Mouse (Mus musculus): Measurements from ENCODE around the gene Dhx40.
A peak's percentile ranks its signal among the peaks of the same experiment; 100 is the strongest.
"Not testable (repeated sequence)": the region's sequence is repeated elsewhere in the genome, so short reads cannot be mapped to it uniquely, and the experiment has no call there.

Dhx40 gene

GRCm38 (mm10) chr11:86818928-86819327 lies 11.4 kb upstream of the Dhx40 start:
- no peak for DNase-seq (ENCODE audit: low spot score)

GRCm38 (mm10) chr11:86816288-86816687 lies 8.7 kb upstream of the Dhx40 start:
- DNase-seq (ENCODE audit: low spot score): not testable (repeated sequence)

- DNase-seq (ENCODE audit: low spot score): not testable (repeated sequence)
Measured at GRCm38 (mm10) chr11:86814481-86814880, 6.9 kb upstream of the Dhx40 start.

- not testable (repeated sequence) for DNase-seq (ENCODE audit: low spot score)
Measured at GRCm38 (mm10) chr11:86813256-86813655, 5.7 kb upstream of the Dhx40 start.

GRCm38 (mm10) chr11:86811326-86811630 lies 3.7 kb upstream of the Dhx40 start:
- no peak for DNase-seq (ENCODE audit: low spot score)

- no peak for DNase-seq (ENCODE audit: low spot score)
Measured at GRCm38 (mm10) chr11:86810572-86811325, 3.2 kb upstream of the Dhx40 start.

GRCm38 (mm10) chr11:86809828-86810227 lies 2.3 kb upstream of the Dhx40 start:
- DNase-seq (ENCODE audit: low spot score): no peak

GRCm38 (mm10) chr11:86807001-86807477 lies 507 bp downstream of the Dhx40 start:
- peak; percentile 36 for DNase-seq (ENCODE audit: low spot score)

- DNase-seq (ENCODE audit: low spot score): no peak
Measured at GRCm38 (mm10) chr11:86794161-86794560, 13.4 kb downstream of the Dhx40 start.

GRCm38 (mm10) chr11:86787436-86787835 lies 20.1 kb downstream of the Dhx40 start:
- not testable (repeated sequence) for DNase-seq (ENCODE audit: low spot score)

- DNase-seq (ENCODE audit: low spot score): no peak
Measured at GRCm38 (mm10) chr11:86785767-86786166, 21.8 kb downstream of the Dhx40 start.

GRCm38 (mm10) chr11:86769884-86770283 lies 37.7 kb downstream of the Dhx40 start:
- no peak for DNase-seq (ENCODE audit: low spot score)

GRCm38 (mm10) chr11:86764501-86764900 lies 43.0 kb downstream of the Dhx40 start:
- no peak for DNase-seq (ENCODE audit: low spot score)

GRCm38 (mm10) chr11:86763127-86763526 lies 44.4 kb downstream of the Dhx40 start:
- DNase-seq (ENCODE audit: low spot score): not testable (repeated sequence)

GRCm38 (mm10) chr11:86760357-86760756 lies 47.2 kb downstream of the Dhx40 start:
- no peak for DNase-seq (ENCODE audit: low spot score)

- DNase-seq (ENCODE audit: low spot score): no peak
Measured at GRCm38 (mm10) chr11:86759886-86760285, 47.7 kb downstream of the Dhx40 start.

GRCm38 (mm10) chr11:86759226-86759625 lies 48.3 kb downstream of the Dhx40 start:
- no peak for DNase-seq (ENCODE audit: low spot score)

GRCm38 (mm10) chr11:86758559-86758958 lies 49.0 kb downstream of the Dhx40 start:
- no peak for DNase-seq (ENCODE audit: low spot score)

GRCm38 (mm10) chr11:86757480-86758371 lies 49.8 kb downstream of the Dhx40 start, which contains the start of gene Cltc:
Gene Cltc (minus strand): TSS chr11:86757565.
- DNase-seq (ENCODE audit: low spot score): peak; percentile 93

GRCm38 (mm10) chr11:86757142-86757479 lies 50.4 kb downstream of the Dhx40 start:
- no peak for DNase-seq (ENCODE audit: low spot score)

- no peak for DNase-seq (ENCODE audit: low spot score)
Measured at GRCm38 (mm10) chr11:86756156-86757141, 51.1 kb downstream of the Dhx40 start.

GRCm38 (mm10) chr11:86752404-86752803 lies 55.1 kb downstream of the Dhx40 start:
- DNase-seq (ENCODE audit: low spot score): no peak

All from ovary, postnatal 10 days (tissue).